Mouse (Mus musculus) neural tube, embryonic 14.5 days (tissue): ENCODE measurements at regions not wholly inside any gene's neighbourhood (a gene's known extent, or its start where the extent isn't known, plus 50 kb on each side); places are given as distances from the start of the nearest gene placed in this dataset.

Experiments
- ATAC-seq: fragments of 200-750 bp; cut with Nextera tagmentation; 2 replicates; pipeline ENCODE4 v1.8.0; 2017; ENCODE audit warnings: low read depth, mild to moderate bottlenecking, moderate TSS enrichment, moderate library complexity
- H3K27ac ChIP-seq: fragments of 300-500 bp; sonication (generic); 2 replicates; pipeline ENCODE4 v1.5.1; 2014; ENCODE audit warnings: low read depth, mild to moderate bottlenecking, control low read depth, low read length, moderate library complexity, mixed read lengths
- H3K27me3 ChIP-seq: fragments of 300-500 bp; sonication (generic); 2 replicates; pipeline ENCODE4 v1.6.1; 2014; ENCODE audit warnings: low read length; ENCODE audit not compliant: control insufficient read depth, insufficient read depth
- H3K36me3 ChIP-seq: fragments of 300-500 bp; sonication (generic); 2 replicates; pipeline ENCODE4 v1.6.1; 2014; ENCODE audit warnings: low read length, mixed read lengths; ENCODE audit not compliant: control insufficient read depth, insufficient read depth
- H3K4me1 ChIP-seq: fragments of 300-500 bp; sonication (generic); 2 replicates; pipeline ENCODE4 v1.6.1; 2014; ENCODE audit warnings: low read length; ENCODE audit not compliant: control insufficient read depth, insufficient read depth
- H3K4me2 ChIP-seq: fragments of 300-500 bp; sonication (generic); 2 replicates; pipeline ENCODE4 v1.6.1; 2014; ENCODE audit warnings: mild to moderate bottlenecking, low read depth, low read length, control low read depth
- H3K4me3 ChIP-seq: fragments of 300-500 bp; sonication (generic); 2 replicates; pipeline ENCODE4 v1.5.1; 2014; ENCODE audit warnings: low read depth, low read length, control low read depth, mixed read lengths
- H3K9ac ChIP-seq: fragments of 300-500 bp; sonication (generic); replicated peaks from 2 replicates; pipeline ENCODE4 v1.6.1; 2014; ENCODE audit warnings: low read depth, mild to moderate bottlenecking, control low read depth, low read length, mixed read lengths
- H3K9me3 ChIP-seq: fragments of 300-500 bp; sonication (generic); 2 replicates; pipeline ENCODE4 v1.6.1; 2016; ENCODE audit warnings: low read length; ENCODE audit not compliant: control insufficient read depth
- WGBS: fragments of 180-500 bp; shearing (Covaris S2); extraction: QIAGEN DNeasy Blood & Tissue Kit; methylation state at CpG from one replicate; pipeline ENCODE4 v1.1.7; 2014; 5-methylcytosine and 5-hydroxymethylcytosine counted together

GRCm38 (mm10) chr3:131919476-131919875 is 165.6 kb upstream of the Dkk2 start:
- peak; percentile 68; the same call in 1 of the 2 replicates for ATAC-seq
- 59% methylated on average over 12 of the region's 12 CpGs for WGBS
- no peak overlapping the region for H3K4me2 ChIP-seq

GRCm38 (mm10) chr3:131921161-131921560 is 163.9 kb upstream of the Dkk2 start:
- ATAC-seq: no peak
- no peak overlapping the region for H3K4me3 ChIP-seq
- H3K9me3 ChIP-seq: no peaks in the 10 kb centered on the region
- no peak overlapping the region for H3K9ac ChIP-seq
- H3K27ac ChIP-seq: no peak overlapping the region
- H3K4me2 ChIP-seq: no peak overlapping the region
- H3K4me1 ChIP-seq: no peaks in the 10 kb centered on the region
- WGBS: 87% methylated on average over 6 of the region's 6 CpGs
- H3K36me3 ChIP-seq: no peaks in the 10 kb centered on the region
- no peaks in the 10 kb centered on the region for H3K27me3 ChIP-seq

More at GRCm38 (mm10) chr3:131919476-131919875, 165.6 kb upstream of the Dkk2 start:
- Histone ChIP-seq H3K9ac (no peak overlapping the region), H3K36me3 (no peaks in the 10 kb centered on the region), H3K9me3 (no peaks in the 10 kb centered on the region), H3K27ac (0 out of 2 replicates have a peak overlapping the region, but pooled peaks have one; percentile 18), H3K4me1 (no peaks in the 10 kb centered on the region), H3K27me3 (no peaks in the 10 kb centered on the region), H3K4me3 (no peak overlapping the region)

GRCm38 (mm10) chr3:131922733-131923132 is 162.4 kb upstream of the Dkk2 start:
- no peak overlapping the region for H3K9ac ChIP-seq
- H3K27me3 ChIP-seq: no peaks in the 10 kb centered on the region
- ATAC-seq: peak; percentile 29; the same call in 1 of the 2 replicates
- WGBS: 46% methylated on average over 1 of the region's 1 CpGs
- no peak overlapping the region for H3K4me3 ChIP-seq
- no peak overlapping the region for H3K4me2 ChIP-seq
- H3K4me1 ChIP-seq: no peaks in the 10 kb centered on the region
- no peak overlapping the region for H3K27ac ChIP-seq
- no peaks in the 10 kb centered on the region for H3K9me3 ChIP-seq
- H3K36me3 ChIP-seq: no peaks in the 10 kb centered on the region

- no peak for ATAC-seq
- 67% methylated on average over 7 of the region's 7 CpGs for WGBS
- Histone ChIP-seq H3K9me3 (no peaks in the 10 kb centered on the region), H3K27ac (no peak overlapping the region), H3K4me3 (no peak overlapping the region), H3K4me1 (no peaks in the 10 kb centered on the region), H3K4me2 (no peak overlapping the region), H3K27me3 (no peaks in the 10 kb centered on the region), H3K36me3 (no peaks in the 10 kb centered on the region), H3K9ac (no peak overlapping the region)
Observed at GRCm38 (mm10) chr3:131940896-131941295, 144.2 kb upstream of the Dkk2 start.

- Histone ChIP-seq H3K4me3 (no peak overlapping the region), H3K4me1 (no peaks in the 10 kb centered on the region), H3K36me3 (no peaks in the 10 kb centered on the region), H3K27ac (no peak overlapping the region), H3K27me3 (no peaks in the 10 kb centered on the region), H3K9ac (no peak overlapping the region), H3K4me2 (peak overlapping the region; percentile 6; the same call in 1 of the 2 replicates), H3K9me3 (no peaks in the 10 kb centered on the region)
- no peak; the same call in 1 of the 2 replicates for ATAC-seq
- 68% methylated on average over 24 of the region's 24 CpGs for WGBS
Observed at GRCm38 (mm10) chr3:131941961-131942753, 142.9 kb upstream of the Dkk2 start.

GRCm38 (mm10) chr3:131943436-131943835 is 141.7 kb upstream of the Dkk2 start:
- Histone ChIP-seq H3K4me3 (no peak overlapping the region), H3K9ac (no peak overlapping the region), H3K36me3 (no peaks in the 10 kb centered on the region), H3K4me2 (no peak overlapping the region), H3K27ac (no peak overlapping the region), H3K27me3 (no peaks in the 10 kb centered on the region), H3K9me3 (no peaks in the 10 kb centered on the region), H3K4me1 (no peaks in the 10 kb centered on the region)
- WGBS: 91% methylated on average over 7 of the region's 7 CpGs
- no peak for ATAC-seq

- Histone ChIP-seq H3K27ac (no peak overlapping the region), H3K4me2 (no peak overlapping the region), H3K9ac (no peak overlapping the region), H3K4me1 (no peaks in the 10 kb centered on the region), H3K4me3 (no peak overlapping the region), H3K9me3 (no peaks in the 10 kb centered on the region), H3K27me3 (no peaks in the 10 kb centered on the region), H3K36me3 (no peaks in the 10 kb centered on the region)
- ATAC-seq: no peak
- 96% methylated on average over 11 of the region's 11 CpGs for WGBS
Observed at GRCm38 (mm10) chr3:131955771-131956170, 129.3 kb upstream of the Dkk2 start.

GRCm38 (mm10) chr3:131960636-131961035 is 124.5 kb upstream of the Dkk2 start:
- H3K9ac ChIP-seq: no peak overlapping the region

GRCm38 (mm10) chr3:131961571-131961970 is 123.5 kb upstream of the Dkk2 start:
- no peak overlapping the region for H3K4me3 ChIP-seq
- no peaks in the 10 kb centered on the region for H3K4me1 ChIP-seq
- H3K4me2 ChIP-seq: no peak overlapping the region
- H3K9ac ChIP-seq: no peak overlapping the region
- H3K9me3 ChIP-seq: no peaks in the 10 kb centered on the region
- H3K36me3 ChIP-seq: no peaks in the 10 kb centered on the region
- no peaks in the 10 kb centered on the region for H3K27me3 ChIP-seq
- no peak for ATAC-seq
- H3K27ac ChIP-seq: no peak overlapping the region

More at GRCm38 (mm10) chr3:131960636-131961035, 124.5 kb upstream of the Dkk2 start:
- whole genome bisulfite sequencing: 97% methylated on average over 1 of the region's 1 CpGs
- Histone ChIP-seq H3K27me3 (no peaks in the 10 kb centered on the region), H3K36me3 (no peaks in the 10 kb centered on the region), H3K9me3 (no peaks in the 10 kb centered on the region), H3K4me1 (no peaks in the 10 kb centered on the region), H3K4me2 (no peak overlapping the region), H3K27ac (no peak overlapping the region), H3K4me3 (no peak overlapping the region)
- ATAC-seq: no peak
